Mouse (Mus musculus) spleen, postnatal 10 days (tissue): ENCODE measurements at regions not wholly inside any gene's neighbourhood (a gene's known extent, or its start where the extent isn't known, plus 50 kb on each side); places are given as distances from the start of the nearest gene placed in this dataset.
A peak's percentile ranks its signal among the peaks of the same experiment; 100 is the strongest.

ENCODE experiments used
- DNase-seq, 2 experiments: peaks; one replicate each; pipeline ENCODE4 v3.0.0; 2021 to 2022; ENCODE audit warnings: low spot score in 2 of 2

GRCm38 (mm10) chr2:51334437-51334836, 185.5 kb upstream of the Rnd3 start:
- no peak for DNase-seq

DNA sequence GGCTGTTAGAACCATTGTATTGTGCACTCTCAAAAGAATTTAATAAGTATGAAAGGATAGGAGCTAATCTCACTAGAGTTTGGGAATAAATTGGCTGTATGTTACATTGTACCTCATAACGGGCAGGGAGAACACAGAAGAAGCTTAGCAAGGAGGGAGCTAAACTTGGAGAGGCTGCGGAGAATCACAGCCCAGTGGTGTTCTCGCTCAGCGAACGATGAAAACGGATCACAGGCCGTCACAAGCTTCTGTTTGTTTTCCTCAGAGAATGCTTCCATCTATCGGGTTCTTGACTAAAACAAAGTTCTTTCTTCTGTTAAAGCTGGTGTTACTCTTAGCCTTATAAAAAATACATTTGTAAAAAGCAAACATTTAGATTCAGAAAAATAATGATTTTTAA, 178.2 kb upstream of the Rnd3 start:
- DNase-seq: no peak

DNA sequence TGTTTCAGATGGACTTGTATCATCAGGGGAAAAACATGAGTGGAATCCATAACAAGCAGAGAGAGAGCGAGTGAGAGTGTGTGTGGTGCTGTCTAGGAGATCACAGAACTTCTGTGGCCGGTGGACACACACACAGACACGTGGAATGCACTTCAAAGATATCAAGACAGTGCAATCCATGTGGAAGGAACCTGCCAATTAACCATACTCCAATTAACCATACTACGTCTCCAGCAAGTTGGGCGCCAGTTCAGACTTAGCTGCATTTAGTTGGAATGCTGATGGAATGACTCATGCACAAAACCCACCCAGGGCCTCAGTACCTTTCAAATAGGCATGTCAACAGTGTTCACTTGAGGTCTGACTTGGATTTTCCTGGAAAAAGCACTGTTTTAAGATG, 172.8 kb upstream of the Rnd3 start:
- DNase-seq: no peak

DNA sequence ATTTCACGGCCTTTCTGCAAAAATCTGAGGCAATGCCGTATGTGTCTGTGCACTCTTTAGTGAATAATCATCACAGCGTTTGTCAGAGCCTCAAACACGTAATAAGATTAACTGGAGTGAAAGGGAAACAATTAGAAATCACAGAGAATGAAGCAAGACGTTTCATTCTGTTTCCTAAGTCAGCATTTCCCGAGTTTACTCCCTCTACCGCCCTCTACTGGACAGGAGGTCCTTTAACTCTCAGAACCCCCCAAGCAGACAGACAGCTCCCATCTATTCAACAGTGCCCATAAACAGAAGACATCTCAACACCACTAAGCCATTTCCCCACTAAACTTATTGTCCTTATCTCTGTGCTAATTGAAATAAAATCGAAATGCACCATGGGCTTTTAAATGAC, 167.5 kb upstream of the Rnd3 start:
- no peak for DNase-seq

GRCm38 (mm10) chr2:51313414-51313813, 164.5 kb upstream of the Rnd3 start:
- no peak for DNase-seq

- DNase-seq: no peak
Measured at GRCm38 (mm10) chr2:51306257-51306656, 157.3 kb upstream of the Rnd3 start.

GRCm38 (mm10) chr2:51305411-51305810, 156.5 kb upstream of the Rnd3 start:
- DNase-seq: peak in 1 of 2 experiments; percentile 16

DNA sequence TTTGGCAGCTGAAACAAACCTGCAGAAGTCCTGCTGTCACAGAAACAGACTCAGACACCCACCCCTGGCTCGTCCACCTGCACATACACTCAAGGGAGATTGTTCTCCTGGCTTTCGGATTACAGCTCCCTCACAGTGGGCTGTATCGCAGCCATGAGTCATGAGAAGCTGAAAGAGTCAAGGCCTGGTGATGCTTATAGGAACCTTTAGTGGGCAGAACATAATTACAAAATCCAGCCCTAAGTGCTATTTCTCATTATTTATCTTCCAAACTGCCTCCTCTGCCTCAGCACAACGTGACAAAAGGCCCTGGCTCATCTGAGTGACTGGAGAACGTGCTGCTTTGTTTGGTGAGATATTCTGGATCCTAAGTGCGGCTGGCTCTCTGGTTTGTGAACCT, 155.8 kb upstream of the Rnd3 start:
- no peak for DNase-seq

GRCm38 (mm10) chr2:51290659-51291260, 141.8 kb upstream of the Rnd3 start:
- no peak for DNase-seq

- DNase-seq: no peak
Measured at GRCm38 (mm10) chr2:51288678-51289077, 139.8 kb upstream of the Rnd3 start.

- DNase-seq: no peak
Measured at GRCm38 (mm10) chr2:51285632-51286031, 136.7 kb upstream of the Rnd3 start.

- DNase-seq: no peak
Measured at GRCm38 (mm10) chr2:51284781-51285225, 135.9 kb upstream of the Rnd3 start.

DNA sequence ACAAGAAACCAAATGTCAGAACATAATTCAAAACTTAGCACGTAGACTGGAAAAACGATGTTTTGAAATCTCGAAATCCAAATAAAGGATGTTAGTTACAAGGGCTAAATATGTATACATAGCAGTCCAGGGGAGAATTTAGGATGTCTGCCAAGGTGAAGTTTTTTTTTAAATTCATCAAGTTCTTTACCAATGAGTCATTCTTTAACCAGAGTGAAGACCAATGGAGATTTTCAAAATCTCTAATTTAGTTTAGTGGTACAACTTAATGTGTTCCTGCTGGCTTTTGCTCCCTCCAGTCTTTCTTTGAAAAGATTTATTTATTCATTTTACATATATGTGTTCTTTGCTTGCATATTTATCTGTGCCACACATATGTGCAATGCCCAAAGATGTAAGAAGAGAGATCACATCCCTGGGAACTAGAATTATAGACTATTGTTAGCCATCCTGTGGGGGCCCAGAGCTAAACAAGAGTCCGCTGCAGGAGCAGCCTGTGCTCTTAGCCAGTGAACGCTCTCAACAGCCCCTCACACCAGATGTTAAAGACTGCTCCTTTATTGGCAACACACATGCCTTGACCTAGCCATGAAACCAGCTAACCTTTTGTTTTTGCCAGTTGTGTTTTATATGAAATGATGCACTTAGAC, 130.6 kb upstream of the Rnd3 start:
- DNase-seq: no peak

- DNase-seq: no peak
Measured at GRCm38 (mm10) chr2:51278824-51279223, 129.9 kb upstream of the Rnd3 start.

GRCm38 (mm10) chr2:51278356-51278755, 129.4 kb upstream of the Rnd3 start:
- DNase-seq: no peak

- no peak for DNase-seq
Measured at GRCm38 (mm10) chr2:51276591-51276990, 127.7 kb upstream of the Rnd3 start.

GRCm38 (mm10) chr2:51273300-51273699, 124.4 kb upstream of the Rnd3 start:
- DNase-seq: no peak

- DNase-seq: no peak
Measured at GRCm38 (mm10) chr2:51268532-51268931, 119.6 kb upstream of the Rnd3 start.

DNA sequence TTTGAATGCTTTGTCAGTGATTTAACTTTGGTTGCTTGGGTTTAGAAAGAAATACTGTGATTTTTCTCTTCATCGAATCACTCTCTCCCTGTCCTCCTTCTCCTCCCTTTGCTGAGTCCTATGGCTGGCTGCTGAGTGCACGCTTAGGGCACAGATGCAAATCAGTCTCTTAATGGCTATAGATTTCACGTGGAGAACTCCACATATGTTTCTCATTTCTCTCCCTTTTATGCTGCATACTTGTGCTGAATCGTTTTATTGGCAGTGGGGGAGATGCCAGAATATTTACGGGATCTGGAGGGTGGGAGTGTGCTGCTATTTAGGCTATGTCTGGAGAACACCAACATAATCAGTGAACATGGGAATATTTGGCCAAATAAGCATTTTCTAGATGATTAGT, 118.8 kb upstream of the Rnd3 start:
- no peak for DNase-seq

- no peak for DNase-seq
Measured at GRCm38 (mm10) chr2:51262506-51262905, 113.6 kb upstream of the Rnd3 start.

DNA sequence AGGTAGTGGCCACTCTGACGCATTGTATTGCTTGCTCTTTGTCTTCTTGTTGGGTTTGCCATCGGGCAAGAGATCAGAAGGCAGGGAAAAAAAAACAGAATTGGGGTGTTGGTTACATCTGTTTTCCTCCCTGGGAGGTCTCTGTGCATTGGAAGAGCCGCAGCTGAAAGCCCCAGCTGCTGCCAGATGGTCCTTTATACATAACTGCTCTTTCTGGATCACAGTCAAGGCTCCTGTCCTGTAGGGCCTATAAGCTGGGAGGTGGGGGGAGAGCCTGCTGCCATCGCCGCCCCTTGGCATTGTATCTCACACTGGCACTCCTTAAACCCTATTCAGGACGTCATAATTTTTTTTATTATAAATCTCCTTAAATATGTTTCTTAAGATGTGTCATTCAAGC, 101.9 kb upstream of the Rnd3 start:
- no peak for DNase-seq

- DNase-seq: no peak
Measured at GRCm38 (mm10) chr2:51241573-51241972, 92.7 kb upstream of the Rnd3 start.

DNA sequence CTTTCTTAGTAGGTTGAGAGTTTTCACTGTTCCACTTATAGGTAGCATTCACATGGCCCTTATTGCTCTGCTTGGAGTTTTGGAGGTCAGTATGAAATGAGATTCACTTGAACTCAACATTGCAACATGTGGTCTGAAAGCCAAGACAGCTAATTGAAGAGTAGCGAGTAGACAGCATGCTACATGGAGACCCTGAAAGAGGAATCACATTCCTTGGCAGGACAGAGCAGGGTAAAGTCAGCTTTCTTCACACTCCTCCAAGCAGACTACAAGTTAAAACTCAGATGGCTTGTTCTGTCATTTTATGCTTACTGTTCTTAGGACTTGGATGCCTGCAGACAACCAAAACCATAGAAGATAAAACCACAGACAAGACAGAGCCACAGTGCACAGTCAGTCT, 91.1 kb upstream of the Rnd3 start:
- DNase-seq: no peak

GRCm38 (mm10) chr2:51238992-51239391, 90.1 kb upstream of the Rnd3 start:
- DNase-seq: no peak
